Mouse (Mus musculus) monocyte, adult 59 days (primary cell): ENCODE data around the gene Ccin. TPM values are rescaled to one million over a fixed set of nuclear protein-coding genes. Genes with fewer than 3 reads are reported as not detected.

Source experiments
- total RNA-seq, 2 experiments: library from RNA; stranded (reverse); gene quantifications; one replicate each; pipeline ENCODE4 v1.2.4; 2023

Ccin gene
- total RNA-seq = 1 to 10 TPM; 2.7 to 4.5 TPM

GRCm38 (mm10) chr4:43983181-43983580 lies at the start of gene Ccin:
TSS of gene Ccin (plus strand) at chr4:43983483.

GRCm38 (mm10) chr4:43957292-43957845 lies 25.9 kb upstream of the Ccin start, which contains the start of gene Glipr2:
TSS of gene Glipr2 (plus strand) at chr4:43957401.

GRCm38 (mm10) chr4:44004126-44004525 lies 20.8 kb downstream of the Ccin start, which contains the start of gene Clta:
TSS of gene Clta (plus strand) at chr4:44004452.

Other genes with a start within 250 kb of the Ccin start
- gene Olfr159, start 212.5 kb upstream of the Ccin start, total RNA-seq = not detected
- not detected for gene Olfr156, start 159.6 kb upstream of the Ccin start, total RNA-seq
- not detected for gene Olfr157, start 143.3 kb upstream of the Ccin start, total RNA-seq
- gene Olfr155, start 131.9 kb upstream of the Ccin start, total RNA-seq = not detected
- gene Reck, start 108.0 kb upstream of the Ccin start, total RNA-seq = under 1 TPM; 0.18 to 0.39 TPM
- 100 to 1,000 TPM in 1 of 2 experiments, 10 to 100 TPM in 1; 88.0 to 102 TPM for gene Glipr2, start 26.1 kb upstream of the Ccin start, total RNA-seq
- gene Clta, start 21.0 kb downstream of the Ccin start, total RNA-seq = 100 to 1,000 TPM; 299 to 312 TPM
- gene Gne, start 100.7 kb downstream of the Ccin start, total RNA-seq = 10 to 100 TPM; 27.1 to 30.3 TPM